Mouse (Mus musculus) liver, embryonic 14.5 days (tissue): ENCODE results near the gene Olfr195. TPM values are rescaled to one million over a fixed set of nuclear protein-coding genes. Genes with fewer than 3 reads are reported as not detected.
"Not testable (repeated sequence)": the region's sequence is repeated elsewhere in the genome, so short reads cannot be mapped to it uniquely, and the experiment has no call there.

Source experiments
- ATAC-seq: fragments of 200-750 bp; cut with Nextera tagmentation; 2 replicates; pipeline ENCODE4 v1.8.0; 2017; ENCODE audit warnings: moderate number of reproducible peaks, mild to moderate bottlenecking, moderate library complexity; ENCODE audit not compliant: insufficient read depth
- DNase-seq, 3 experiments: peaks; one replicate each; pipeline ENCODE4 v3.0.0-alpha.2; 2012 to 2013; ENCODE audit warnings: low read depth in 3 of 3, low spot score in 3 of 3
- H3K27ac ChIP-seq: fragments of 300-500 bp; sonication (generic); 2 replicates; pipeline ENCODE4 v1.5.1; 2014; ENCODE audit warnings: moderate library complexity, mild to moderate bottlenecking, control low read depth, inconsistent platforms
- H3K27me3 ChIP-seq: fragments of 300-500 bp; sonication (generic); 2 replicates; pipeline ENCODE4 v1.6.1; 2014; ENCODE audit warnings: mild to moderate bottlenecking, low read length, moderate library complexity; ENCODE audit not compliant: control insufficient read depth, insufficient read depth
- H3K36me3 ChIP-seq: fragments of 300-500 bp; sonication (generic); replicated peaks from 2 replicates; pipeline ENCODE4 v1.6.1; 2014; ENCODE audit warnings: low read depth; ENCODE audit not compliant: control insufficient read depth, insufficient read depth
- H3K4me1 ChIP-seq, 2 experiments: fragments of 200-500 bp in 1 of 2; fragments of 300-500 bp in 1 of 2; sonication (generic) in 1 of 2; replicated peaks; 2 replicates each; pipeline ENCODE4 v1.6.1; 2012 to 2014; ENCODE audit warnings: antibody characterized with exemption in 1 of 2, inconsistent platforms in 1 of 2, low read length in 1 of 2; ENCODE audit not compliant: control insufficient read depth in 2 of 2, insufficient read depth in 2 of 2
- H3K4me2 ChIP-seq: fragments of 300-500 bp; sonication (generic); 2 replicates; pipeline ENCODE4 v1.6.1; 2014; ENCODE audit warnings: low read depth, mild to moderate bottlenecking, control low read depth, moderate library complexity
- H3K4me3 ChIP-seq, 2 experiments: fragments of 200-500 bp in 1 of 2; fragments of 300-500 bp in 1 of 2; sonication (generic) in 1 of 2; 2 replicates each; pipeline ENCODE4 v1.5.1; 2012 to 2014; ENCODE audit warnings: low read depth in 2 of 2, low read length in 2 of 2, mild to moderate bottlenecking in 2 of 2, control low read depth in 1 of 2, inconsistent platforms in 1 of 2, moderate library complexity in 1 of 2; ENCODE audit not compliant: insufficient read depth in 1 of 2
- H3K9ac ChIP-seq: fragments of 300-500 bp; sonication (generic); replicated peaks from 2 replicates; pipeline ENCODE4 v1.6.1; 2014; ENCODE audit warnings: mild to moderate bottlenecking, control low read depth, moderate library complexity
- H3K9me3 ChIP-seq: fragments of 300-500 bp; sonication (generic); 2 replicates; pipeline ENCODE4 v1.6.1; 2016; ENCODE audit warnings: low read length, mixed read lengths; ENCODE audit not compliant: control insufficient read depth
- CTCF ChIP-seq: IDR thresholded peaks from 2 replicates; pipeline ENCODE4 v1.5.1; 2016; ENCODE audit warnings: antibody characterized with exemption, low read depth, control low read depth
- EP300 ChIP-seq: IDR thresholded peaks from 2 replicates; pipeline ENCODE4 v1.6.1; 2016; ENCODE audit warnings: antibody characterized with exemption, low read depth
- WGBS: fragments of 180-500 bp; shearing (Covaris S2); extraction: QIAGEN DNeasy Blood & Tissue Kit; methylation state at CpG from one replicate; pipeline ENCODE4 v1.1.7; 2014; ENCODE audit not compliant: insufficient replicate concordance; 5-methylcytosine and 5-hydroxymethylcytosine counted together
- polyA plus RNA-seq, 2 experiments: library from polyadenylated mRNA; depleted of rRNA in 1 of 2; stranded (reverse) in 1 of 2; unstranded in 1 of 2; fragments of >200 nt; fragmentation: Nextera tagmentation in 1 of 2; extraction: Ambion mirVana in 1 of 2; gene quantifications; 2 replicates each; pipeline versions ENCODE4 v1.2.1 to v1.2.3; 2012 to 2014

Olfr195 gene
- polyA plus RNA-seq (2012; rRNA removed) (not detected in 2 replicates), polyA plus RNA-seq (2014; fragmentation: Nextera tagmentation; extraction: Ambion mirVana) (not detected in 2 replicates)

DNA sequence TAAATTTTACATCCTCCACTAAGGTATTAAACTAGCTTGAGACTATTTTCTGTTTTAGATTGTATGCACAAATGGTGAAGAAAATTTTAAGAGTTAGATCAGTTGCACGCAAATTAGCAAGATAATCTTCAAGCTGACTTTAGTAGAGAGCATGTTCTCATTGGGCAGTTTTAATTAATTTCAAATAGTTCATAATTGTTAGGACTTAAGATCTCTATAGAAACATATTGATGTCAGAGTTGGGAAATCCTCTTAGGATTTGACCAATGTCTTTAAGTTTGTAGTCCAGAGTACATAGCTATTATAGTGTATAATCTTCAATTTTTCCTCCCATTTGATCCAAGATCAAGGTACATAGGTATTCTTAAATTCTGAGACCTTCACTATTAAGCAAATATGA, at the start of gene Olfr195:
Olfr195 (plus strand) TSS at position 301 of the 400 bp plus-strand sequence.
- ATAC-seq (no peak), DNase-seq (no peak)
- 73% methylated on average over 1 of the region's 1 CpGs for WGBS
- Histone ChIP-seq H3K27me3 (no peaks in the 10 kb centered on the region), H3K4me2 (no peak within 1 kb of the TSS), H3K9me3 (no peaks in the 10 kb centered on the region), H3K27ac (no peak within 1 kb of the TSS), H3K4me3 (no peak within 1 kb of the TSS), H3K36me3 (no peaks in the 10 kb centered on the region), H3K4me1 (no peaks in the 10 kb centered on the region), H3K9ac (no peak within 1 kb of the TSS)
- TF ChIP-seq EP300 (no peak), CTCF (no peak)

DNA sequence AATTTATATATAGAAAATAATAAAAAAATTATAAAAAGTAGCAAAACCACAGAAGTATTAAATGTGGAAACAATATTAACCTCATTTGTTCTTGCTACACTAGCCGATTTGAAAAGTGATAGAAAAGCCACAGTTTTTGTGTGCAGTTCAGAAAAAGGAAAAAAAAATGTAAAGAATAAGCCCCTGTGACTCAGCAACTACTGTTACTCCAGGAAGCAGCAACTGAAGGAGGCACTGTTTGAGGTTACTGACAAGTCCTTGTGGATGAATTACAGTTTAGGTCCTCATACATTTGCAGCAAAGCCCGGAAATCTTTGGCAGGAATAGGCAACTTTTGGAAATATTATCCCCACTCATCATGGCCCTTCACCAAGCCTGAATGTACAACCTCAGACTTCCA, 41.5 kb upstream of the Olfr195 start:
- no peak overlapping the region for H3K4me3 ChIP-seq
- ATAC-seq (no peak), DNase-seq (no peak)
- H3K27ac ChIP-seq: no peak overlapping the region
- H3K27me3 ChIP-seq: no peaks in the 10 kb centered on the region
- no peak overlapping the region for H3K9ac ChIP-seq
- no peaks in the 10 kb centered on the region for H3K36me3 ChIP-seq
- TF ChIP-seq EP300 (no peak), CTCF (no peak)
- H3K9me3 ChIP-seq: no peaks in the 10 kb centered on the region
- 52% methylated on average over 2 of the region's 2 CpGs for WGBS
- no peak overlapping the region for H3K4me2 ChIP-seq
- H3K4me1 ChIP-seq: no peaks in the 10 kb centered on the region

DNA sequence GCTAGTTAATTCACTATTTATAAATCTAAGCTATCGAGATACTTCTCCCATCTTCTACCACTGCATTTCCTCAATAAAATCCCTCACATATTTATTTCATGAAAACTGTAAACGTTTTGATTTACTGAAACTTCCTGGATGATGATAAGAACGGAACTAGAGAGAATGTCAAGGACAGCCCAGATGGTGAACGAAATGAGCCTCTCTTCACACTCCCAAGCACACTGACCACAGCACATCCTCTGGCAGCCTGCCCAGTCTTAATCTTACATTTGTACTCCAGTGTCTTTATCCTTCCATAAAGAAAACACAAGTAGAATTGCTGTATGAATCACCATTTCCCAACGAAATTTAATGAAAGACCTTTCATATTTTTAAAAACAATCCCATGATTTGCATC, 38.3 kb upstream of the Olfr195 start:
- WGBS: 39% methylated on average over 5 of the region's 5 CpGs
- ATAC-seq, H3K27ac ChIP-seq, DNase-seq, H3K36me3 ChIP-seq, H3K9me3 ChIP-seq, H3K27me3 ChIP-seq, H3K9ac ChIP-seq, H3K4me3 ChIP-seq, H3K4me1 ChIP-seq, H3K4me2 ChIP-seq: not testable (repeated sequence)

DNA sequence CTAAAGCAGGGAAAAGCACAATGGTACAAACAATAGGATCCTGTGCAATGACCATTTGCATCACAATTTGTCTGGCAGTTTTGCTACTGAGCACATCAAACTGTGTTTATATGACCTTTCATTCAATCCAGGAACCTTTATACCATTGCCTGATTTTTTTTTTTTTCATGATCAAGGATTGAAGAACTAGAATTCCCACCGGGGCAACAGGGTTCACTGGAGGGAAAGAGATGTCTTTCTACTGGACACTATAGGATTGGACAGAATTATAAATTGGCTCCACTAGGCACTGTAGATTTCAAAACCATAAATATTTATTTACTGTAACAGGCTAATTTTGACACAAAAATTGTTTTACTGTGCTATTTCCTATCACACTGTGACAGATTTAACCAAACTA, 35.1 kb upstream of the Olfr195 start, which contains the start of gene Olfr193:
Olfr193 (minus strand) TSS at position 101 of the 400 bp plus-strand sequence.
- no peak for TF ChIP-seq EP300
- TF ChIP-seq CTCF: no peak
- DNase-seq (no peak), ATAC-seq (no peak)
- H3K9ac ChIP-seq: no peak within 1 kb of the TSS
- no peak within 1 kb of the TSS for H3K4me3 ChIP-seq
- WGBS: 56% methylated on average over 1 of the region's 1 CpGs
- H3K27me3 ChIP-seq: no peaks in the 10 kb centered on the region
- H3K4me2 ChIP-seq: no peak within 1 kb of the TSS
- H3K36me3 ChIP-seq: no peaks in the 10 kb centered on the region
- no peak within 1 kb of the TSS for H3K27ac ChIP-seq
- H3K4me1 ChIP-seq: no peaks in the 10 kb centered on the region
- no peaks in the 10 kb centered on the region for H3K9me3 ChIP-seq

DNA sequence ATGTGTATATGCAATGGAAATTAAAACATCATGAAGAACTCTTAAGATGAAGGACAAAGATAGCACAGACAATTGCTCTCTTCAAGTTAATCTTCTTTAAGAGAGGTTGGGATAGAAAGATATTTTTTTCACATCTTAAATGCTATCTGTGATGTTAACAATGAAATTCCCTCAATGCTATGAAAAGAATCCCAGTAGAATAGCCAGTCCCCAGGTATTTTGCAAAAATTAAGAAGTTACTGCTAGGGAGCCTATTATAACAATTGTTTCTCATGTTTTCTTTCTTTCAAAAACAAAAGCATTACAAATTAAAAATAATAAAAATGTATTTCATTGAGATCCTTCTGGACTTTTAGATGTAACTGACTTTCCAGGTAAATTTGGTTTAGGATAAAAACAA, 25.9 kb upstream of the Olfr195 start, which contains the start of gene Olfr194:
Olfr194 (minus strand) TSS at position 101 of the 400 bp plus-strand sequence.
- Histone ChIP-seq H3K9me3 (no peaks in the 10 kb centered on the region), H3K36me3 (no peaks in the 10 kb centered on the region), H3K4me1 (no peaks in the 10 kb centered on the region), H3K4me3 (no peak within 1 kb of the TSS), H3K4me2 (no peak within 1 kb of the TSS), H3K27me3 (no peaks in the 10 kb centered on the region), H3K27ac (no peak within 1 kb of the TSS), H3K9ac (no peak within 1 kb of the TSS)
- no peak for DNase-seq
- TF ChIP-seq EP300: no peak
- no peak for TF ChIP-seq CTCF
- no peak for ATAC-seq

DNA sequence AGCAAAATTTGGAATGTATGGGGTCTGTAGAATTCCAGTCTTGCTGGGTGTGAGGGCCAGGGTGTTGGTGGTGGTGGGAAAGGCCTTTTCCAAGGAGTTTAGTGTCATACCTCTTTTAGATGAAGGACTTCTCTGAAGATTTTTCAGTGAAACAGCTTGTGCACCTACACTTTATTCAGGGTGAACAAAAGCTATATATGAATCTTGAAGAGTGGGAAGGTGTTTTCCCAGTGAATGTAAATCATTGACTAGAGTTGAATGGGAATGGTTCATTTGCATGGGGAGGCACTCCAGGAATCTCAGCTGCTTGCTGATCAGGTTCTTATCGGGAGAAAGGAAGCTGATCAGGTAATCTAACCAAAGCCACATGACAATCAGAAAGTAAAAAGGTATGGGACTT, 16.1 kb upstream of the Olfr195 start:
- TF ChIP-seq CTCF (no peak), EP300 (no peak)
- Histone ChIP-seq H3K4me1 (no peaks in the 10 kb centered on the region), H3K4me2 (no peak overlapping the region), H3K9me3 (no peaks in the 10 kb centered on the region), H3K27ac (no peak overlapping the region), H3K9ac (no peak overlapping the region), H3K36me3 (no peaks in the 10 kb centered on the region), H3K4me3 (no peak overlapping the region), H3K27me3 (no peaks in the 10 kb centered on the region)
- ATAC-seq: no peak
- DNase-seq: no peak
- WGBS: 71% methylated on average over 1 of the region's 1 CpGs
